24 mouse cellular contexts compared by ENCODE assay signal in the genomic region with DNA sequence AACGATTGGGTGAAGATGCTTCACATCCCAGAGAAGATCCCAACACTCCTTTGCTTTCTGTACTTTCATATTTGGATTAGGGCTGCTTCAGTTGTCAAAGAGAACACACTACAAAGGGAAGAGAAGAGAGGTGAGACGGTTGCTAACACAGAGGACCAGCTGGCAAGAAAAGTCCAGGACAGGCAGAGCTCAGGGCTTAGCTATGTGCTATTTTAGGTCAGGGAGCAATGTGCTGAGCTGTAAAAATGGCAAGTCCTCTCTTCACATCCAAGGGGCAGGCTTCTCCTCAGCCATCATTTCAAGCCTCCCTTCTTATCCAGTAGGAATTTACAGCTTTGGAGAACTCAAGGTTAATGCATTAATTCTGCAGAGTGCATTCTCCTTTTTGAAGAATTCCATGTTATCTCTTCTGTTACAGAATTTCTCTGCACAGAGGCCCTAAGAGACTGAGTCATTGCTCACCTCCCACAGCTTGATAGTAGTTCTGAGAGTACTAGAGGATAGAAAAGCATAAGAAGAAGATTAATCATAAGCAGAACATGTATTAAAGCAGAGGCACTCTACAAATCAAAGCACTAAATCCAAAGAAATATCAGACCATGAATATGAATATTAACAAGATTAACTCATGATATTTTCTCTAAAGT. TPM values are rescaled to one million over a fixed set of nuclear protein-coding genes. Genes with fewer than 3 reads are reported as not detected.
DNase-seq lines count a peak whose midpoint lies in the region; ATAC-seq and TF ChIP-seq lines count a peak whose summit lies in the region.
"Had no signal": no experiment of that assay in that cellular context is flagged by ENCODE, and none has a peak within 500 bp of the region (broad histone marks: within the 10 kb centered on the region; RNA-seq: fewer than 3 reads in every experiment).

No protein-coding gene starts in this region.

- no peaks in the 10 kb centered on the region for H3K9me3 ChIP-seq in lung, embryonic 14.5 days (ENCODE audit: low read depth, low read length)
- no peaks in the 10 kb centered on the region for H3K9me3 ChIP-seq in CH12.LX (replicated peaks; ENCODE audit: low read length)
- no peaks in the 10 kb centered on the region for H3K9me3 ChIP-seq in heart, embryonic 16.5 days (replicated peaks; ENCODE audit: control insufficient read depth, low read length)
- H3K9me3 ChIP-seq in kidney, embryonic 14.5 days (ENCODE audit: control insufficient read depth, low read length) = no peaks in the 10 kb centered on the region
- H3K9me3 ChIP-seq: embryonic facial prominence, embryonic 12.5 days; limb, embryonic 13.5 days; liver, embryonic 12.5 days; midbrain, embryonic 12.5 days; neural tube, embryonic 15.5 days had no signal

- no peaks in the 10 kb centered on the region for H3K27me3 ChIP-seq in lung, embryonic 14.5 days (ENCODE audit: insufficient read depth, low read length)
- no peaks in the 10 kb centered on the region for H3K27me3 ChIP-seq in CH12.LX (replicated peaks)
- no peaks in the 10 kb centered on the region for H3K27me3 ChIP-seq in heart, embryonic 16.5 days (ENCODE audit: control insufficient read depth, insufficient read depth, low read length)
- no peaks in the 10 kb centered on the region for H3K27me3 ChIP-seq in kidney, embryonic 14.5 days (ENCODE audit: control insufficient read depth, insufficient read depth, low read length)
- H3K27me3 ChIP-seq: embryonic facial prominence, embryonic 12.5 days; limb, embryonic 13.5 days; liver, embryonic 12.5 days; midbrain, embryonic 12.5 days; neural tube, embryonic 15.5 days had no signal

- intact Hi-C loops in gastrocnemius, adult 2 months (cut with DNase I) = no loop called here
- intact Hi-C loops in gastrocnemius, postnatal 14 days (cut with DNase I; ENCODE audit: low total_unique reads) = no loop called here

- no peak overlapping the region for H3K4me3 ChIP-seq in gastrocnemius, adult 2 months
- H3K4me3 ChIP-seq in lung, embryonic 14.5 days (ENCODE audit: low read depth, low read length) = no peak overlapping the region
- H3K4me3 ChIP-seq in lung, adult 2 months (replicated peaks; ENCODE audit: extremely low read depth, low read depth, low read length) = no peak overlapping the region
- H3K4me3 ChIP-seq in CH12.LX (replicated peaks in 1 of 3; ENCODE audit: low read depth in 2 of 3, low read length in 2 of 3, poor library complexity in 1 of 3) = no peak overlapping the region
- no peak overlapping the region for H3K4me3 ChIP-seq in heart, embryonic 16.5 days (ENCODE audit: low read length)
- H3K4me3 ChIP-seq in kidney, embryonic 14.5 days (ENCODE audit: low read length) = no peak overlapping the region
- H3K4me3 ChIP-seq: embryonic facial prominence, embryonic 12.5 days; heart, adult 2 months; limb, embryonic 13.5 days; liver, embryonic 12.5 days; midbrain, embryonic 12.5 days; neural tube, embryonic 15.5 days had no signal

- in situ Hi-C loops in CH12.LX (cut with MboI; ENCODE audit: low pct_ligation_motif_present, low pct_unique_long_range_greater_than_20kb, low sequenced_read_pairs) = no loop called here

- H3K4me2 ChIP-seq in lung, embryonic 14.5 days = no peak overlapping the region
- H3K4me2 ChIP-seq in CH12.LX (ENCODE audit: insufficient read depth, low read depth, poor library complexity, severe bottlenecking) = peak overlapping the region; percentile 38; the same call in 1 of the 2 replicates
- no peak overlapping the region for H3K4me2 ChIP-seq in heart, embryonic 16.5 days (ENCODE audit: low read depth, low read length)
- no peak overlapping the region for H3K4me2 ChIP-seq in kidney, embryonic 14.5 days (replicated peaks; ENCODE audit: low read depth, low read length)
- H3K4me2 ChIP-seq: embryonic facial prominence, embryonic 12.5 days; limb, embryonic 13.5 days; liver, embryonic 12.5 days; midbrain, embryonic 12.5 days; neural tube, embryonic 15.5 days had no signal

- ATAC-seq in lung, embryonic 14.5 days (ENCODE audit: insufficient read depth) = peak; percentile 38; the same call in 1 of the 2 replicates
- peak; percentile 83 for ATAC-seq in heart, embryonic 16.5 days (replicated peaks; ENCODE audit: extremely low read depth, insufficient read depth, low FRiP score)
- ATAC-seq in kidney, embryonic 14.5 days (ENCODE audit: low FRiP score, low TSS enrichment) = no peak
- ATAC-seq: activated CD4-positive, CD25-positive, alpha-beta regulatory T cell, adult 4 months; forebrain, postnatal 0 days; hindbrain, postnatal 0 days; intestine, embryonic 16.5 days; liver, embryonic 12.5 days had no signal

- H3K27ac ChIP-seq in gastrocnemius, adult 2 months = peak overlapping the region; percentile 59
- H3K27ac ChIP-seq in lung, embryonic 14.5 days (ENCODE audit: low read depth) = no peak overlapping the region
- no peak overlapping the region for H3K27ac ChIP-seq in CH12.LX (ENCODE audit: insufficient read depth, low read depth)
- H3K27ac ChIP-seq in heart, embryonic 16.5 days (ENCODE audit: low read length) = no peak overlapping the region
- no peak overlapping the region for H3K27ac ChIP-seq in kidney, embryonic 14.5 days (ENCODE audit: low read depth, low read length)
- H3K27ac ChIP-seq: embryonic facial prominence, embryonic 12.5 days; heart, adult 2 months; hindbrain, postnatal 0 days; limb, embryonic 13.5 days; liver, embryonic 12.5 days; midbrain, embryonic 12.5 days; neural tube, embryonic 15.5 days had no signal

- WGBS in lung, embryonic 14.5 days = 39% methylated on average over 2 of the region's 2 CpGs
- WGBS in lung, adult 2 months = 42% methylated on average over 2 of the region's 2 CpGs
- 39% methylated on average over 2 of the region's 2 CpGs for WGBS in heart, embryonic 16.5 days
- 61% methylated on average over 2 of the region's 2 CpGs for WGBS in kidney, embryonic 14.5 days

- no peak for TF ChIP-seq EP300 in CH12.LX (IDR thresholded peaks at IDR 0.05; ENCODE audit: low read length)

- H3K36me3 ChIP-seq in lung, embryonic 14.5 days (ENCODE audit: insufficient read depth) = no peaks in the 10 kb centered on the region
- H3K36me3 ChIP-seq in CH12.LX (replicated peaks in 1 of 2; ENCODE audit: control insufficient read depth in 1 of 2, insufficient read depth in 1 of 2, low read length in 1 of 2) = no peaks in the 10 kb centered on the region
- no peaks in the 10 kb centered on the region for H3K36me3 ChIP-seq in heart, embryonic 16.5 days (ENCODE audit: control insufficient read depth, insufficient read depth)
- H3K36me3 ChIP-seq in kidney, embryonic 14.5 days (ENCODE audit: control insufficient read depth, insufficient read depth, low read length) = no peaks in the 10 kb centered on the region; the same call in 1 of the 2 replicates
- H3K36me3 ChIP-seq: embryonic facial prominence, embryonic 12.5 days; limb, embryonic 13.5 days; liver, embryonic 12.5 days; midbrain, embryonic 12.5 days; neural tube, embryonic 15.5 days had no signal

- H3K9ac ChIP-seq in lung, embryonic 14.5 days = no peak overlapping the region
- H3K9ac ChIP-seq in CH12.LX (ENCODE audit: insufficient read depth, low read depth) = no peak overlapping the region
- H3K9ac ChIP-seq in heart, embryonic 16.5 days (ENCODE audit: low read length) = no peak overlapping the region
- H3K9ac ChIP-seq in kidney, embryonic 14.5 days (ENCODE audit: low read depth, low read length) = no peak overlapping the region
- H3K9ac ChIP-seq: embryonic facial prominence, embryonic 12.5 days; forebrain, postnatal 0 days; limb, embryonic 13.5 days; liver, embryonic 12.5 days; midbrain, embryonic 12.5 days; neural tube, embryonic 15.5 days had no signal

- H3K4me1 ChIP-seq in lung, embryonic 14.5 days (ENCODE audit: insufficient read depth) = no peaks in the 10 kb centered on the region
- H3K4me1 ChIP-seq in lung, adult 2 months (ENCODE audit: control insufficient read depth, insufficient read depth, low read length) = peaks cover 2% of the 10 kb centered on the region
- no peaks in the 10 kb centered on the region for H3K4me1 ChIP-seq in CH12.LX (ENCODE audit: control insufficient read depth in 1 of 2, insufficient read depth in 2 of 2)
- H3K4me1 ChIP-seq in heart, embryonic 16.5 days (ENCODE audit: control insufficient read depth, insufficient read depth, low read length) = peaks cover 6% of the 10 kb centered on the region
- no peaks in the 10 kb centered on the region for H3K4me1 ChIP-seq in kidney, embryonic 14.5 days (ENCODE audit: control insufficient read depth, insufficient read depth, low read length)
- H3K4me1 ChIP-seq: embryonic facial prominence, embryonic 12.5 days; liver, embryonic 12.5 days had no signal

- dilution Hi-C loops in CH12.LX (cut with MboI; ENCODE audit: extremely low pct_ligation_motif_present, extremely low pct_unique_long_range_greater_than_20kb, low sequenced_read_pairs) = no loop called here

- DNase-seq in gastrocnemius, adult 2 months = peak; percentile 44
- no peak for DNase-seq in gastrocnemius, postnatal 14 days
- DNase-seq in lung, embryonic 14.5 days = no peak
- DNase-seq in lung, adult 2 months = no peak
- DNase-seq in CH12.LX (ENCODE audit: extremely low read depth) = no peak
- DNase-seq: adrenal gland, adult 8-10 months; cerebellum, adult 18-20 months; cerebellum, postnatal 25 days; forebrain, postnatal 0 days; kidney, postnatal 4 days; lung, adult 18-20 months had no signal

- no peak for TF ChIP-seq POLR2A in lung, adult 2 months (IDR thresholded peaks at IDR 0.05; ENCODE audit: borderline replicate concordance, extremely low read depth, low read depth, low read length)
- TF ChIP-seq POLR2A in CH12.LX (IDR thresholded peaks at IDR 0.05; ENCODE audit: low read depth, low read length) = no peak

- TF ChIP-seq RAD21 in CH12.LX (IDR thresholded peaks at IDR 0.05; ENCODE audit: low read depth, low read length) = no peak

- no peaks in the 10 kb centered on the region for H3K79me2 ChIP-seq in CH12.LX (replicated peaks; ENCODE audit: control insufficient read depth, extremely low read depth, insufficient read depth, poor library complexity, severe bottlenecking)

- no peak for TF ChIP-seq CTCF in gastrocnemius, adult 2 months (IDR thresholded peaks at IDR 0.05)
- no peak for TF ChIP-seq CTCF in lung, embryonic 14.5 days (IDR thresholded peaks at IDR 0.05; ENCODE audit: low read depth)
- no peak for TF ChIP-seq CTCF in lung, adult 2 months (IDR thresholded peaks at IDR 0.05; ENCODE audit: insufficient read depth, low read length)
- TF ChIP-seq CTCF in CH12.LX (conservative IDR thresholded peaks at IDR 0.05 in 1 of 2, IDR thresholded peaks at IDR 0.05 in 1 of 2; ENCODE audit: low read depth in 2 of 2, low read length in 2 of 2) = no peak

TF ChIP-seq in CH12.LX, 34 proteins besides CTCF, POLR2A, EP300 and RAD21 (continues in another document):
- TF ChIP-seq SIN3A (IDR thresholded peaks at IDR 0.05; ENCODE audit: low read length) = no peak

RNA-seq across cellular contexts. Expression of a gene that starts 10.3 kb away (rescaled TPM):
- total RNA-seq in gastrocnemius, adult 2 months (2021) = 10 to 100 TPM; 48.1 to 59.1 TPM
- 10 to 100 TPM; 63.4 to 96.1 TPM for total RNA-seq in gastrocnemius, postnatal 14 days (2021)
- 31.3 and 37.3 TPM in 2 replicates for polyA plus RNA-seq in lung, embryonic 14.5 days (2014; fragmentation: Nextera tagmentation; extraction: Ambion mirVana)
- 61.0 and 75.4 TPM in 2 replicates for polyA plus RNA-seq in lung, adult 2 months (2012; rRNA removed)
- total RNA-seq in CH12.LX (2012; rRNA removed) = not detected in 2 replicates
- not detected in 2 replicates for total RNA-seq in CH12.LX (2014; rRNA removed)
- polyA plus RNA-seq in CH12.LX (2012; ENCODE audit: insufficient read length, low read depth) = not detected in 2 replicates
- 9.3 and 10.6 TPM in 2 replicates for polyA plus RNA-seq in heart, embryonic 16.5 days (2015; fragmentation: Nextera tagmentation; extraction: Ambion mirVana)
- polyA plus RNA-seq in kidney, embryonic 14.5 days (2014; fragmentation: Nextera tagmentation; extraction: Ambion mirVana) = 69.5 and 103 TPM in 2 replicates
- total RNA-seq: megakaryocyte, adult 5-6 weeks; MEL had no signal

Comparison
In these comparisons a context has a peak if more than half of its experiments do, and no peak if none do; other contexts are left out.
1. RNA of a gene that starts 10.3 kb away (polyA plus RNA-seq): 69.5 to 103 TPM in kidney, embryonic 14.5 days, 61.0 to 75.4 TPM in lung, adult 2 months, 31.3 to 37.3 TPM in lung, embryonic 14.5 days and 9.3 to 10.6 TPM in heart, embryonic 16.5 days; not detected in CH12.LX; every median in the first group is over 10 times any median in the second.